In the genomic region with DNA sequence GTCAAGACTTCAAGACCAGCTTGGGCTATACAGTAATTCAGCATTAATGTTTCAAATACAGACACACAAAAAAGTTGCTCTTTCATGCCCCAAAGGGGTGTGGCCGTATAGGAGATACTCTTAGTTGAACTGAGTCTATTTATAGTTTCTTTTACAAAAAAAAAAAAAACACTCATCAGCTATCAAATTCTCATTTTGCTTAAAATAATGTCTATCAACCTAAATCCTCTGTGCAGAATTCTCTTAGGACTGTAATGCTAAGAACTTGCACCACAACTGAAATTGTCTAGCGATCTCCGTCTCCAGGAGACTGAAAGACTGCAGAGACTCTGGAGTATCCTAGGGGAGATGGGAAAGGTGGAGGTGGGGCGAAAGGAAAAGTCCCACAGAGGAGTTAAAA, we compare ENCODE assay signal across 9 mouse cellular contexts. TPM values are rescaled to one million over a fixed set of nuclear protein-coding genes. Genes with fewer than 3 reads are reported as not detected.
DNase-seq lines count a peak whose midpoint lies in the region; ATAC-seq and TF ChIP-seq lines count a peak whose summit lies in the region.
"Had no signal": no experiment of that assay in that cellular context is flagged by ENCODE, and none has a peak within 500 bp of the region (broad histone marks: within the 10 kb centered on the region; RNA-seq: fewer than 3 reads in every experiment).

No protein-coding gene starts in this region.

- peak overlapping the region; percentile 84 for H3K4me2 ChIP-seq in kidney, postnatal 0 days (ENCODE audit: low read length)
- peak overlapping the region; percentile 92 for H3K4me2 ChIP-seq in hindbrain, embryonic 15.5 days
- peak overlapping the region; percentile 95 for H3K4me2 ChIP-seq in midbrain, embryonic 16.5 days (ENCODE audit: low read length)

- H3K9me3 ChIP-seq in kidney, postnatal 0 days (replicated peaks; ENCODE audit: low read length): no peaks in the 10 kb centered on the region
- H3K9me3 ChIP-seq in hindbrain, embryonic 15.5 days: no peaks in the 10 kb centered on the region
- H3K9me3 ChIP-seq in midbrain, embryonic 16.5 days (replicated peaks; ENCODE audit: control insufficient read depth, low read length, poor library complexity, severe bottlenecking): no peaks in the 10 kb centered on the region

- peaks cover 3% of the 10 kb centered on the region; the same call in 1 of the 2 replicates for H3K4me1 ChIP-seq in kidney, postnatal 0 days (replicated peaks; ENCODE audit: insufficient read depth, low read length)
- no peaks in the 10 kb centered on the region for H3K4me1 ChIP-seq in cortical plate, adult 2 months (ENCODE audit: control insufficient read depth, insufficient read depth, low read length)
- peaks cover 42% of the 10 kb centered on the region for H3K4me1 ChIP-seq in hindbrain, embryonic 15.5 days (replicated peaks)
- peaks cover 29% of the 10 kb centered on the region for H3K4me1 ChIP-seq in midbrain, embryonic 16.5 days (ENCODE audit: control insufficient read depth, insufficient read depth, low read length)

- no peaks in the 10 kb centered on the region for H3K36me3 ChIP-seq in kidney, postnatal 0 days (ENCODE audit: insufficient read depth, low read length)
- H3K36me3 ChIP-seq in hindbrain, embryonic 15.5 days: no peaks in the 10 kb centered on the region
- H3K36me3 ChIP-seq in midbrain, embryonic 16.5 days (ENCODE audit: control insufficient read depth, insufficient read depth, low read length): no peaks in the 10 kb centered on the region

- no peak for TF ChIP-seq POLR2A in cortical plate, adult 2 months (IDR thresholded peaks at IDR 0.05; ENCODE audit: extremely low read depth, insufficient read depth, low read length)

- H3K27ac ChIP-seq in kidney, postnatal 0 days: peak overlapping the region; percentile 79
- H3K27ac ChIP-seq in cortical plate, adult 2 months (ENCODE audit: insufficient read depth, low read length): no peak overlapping the region
- peak overlapping the region; percentile 66; the same call in 1 of the 2 replicates for H3K27ac ChIP-seq in hindbrain, embryonic 15.5 days (replicated peaks)
- H3K27ac ChIP-seq in midbrain, embryonic 16.5 days (ENCODE audit: low read length): no peak overlapping the region

- H3K27me3 ChIP-seq in kidney, postnatal 0 days (ENCODE audit: insufficient read depth, low read length): no peaks in the 10 kb centered on the region
- H3K27me3 ChIP-seq in hindbrain, embryonic 15.5 days: no peaks in the 10 kb centered on the region
- H3K27me3 ChIP-seq in midbrain, embryonic 16.5 days (ENCODE audit: control insufficient read depth, insufficient read depth, low read depth, low read length): no peaks in the 10 kb centered on the region

- no peak for ATAC-seq in kidney, postnatal 0 days (replicated peaks; ENCODE audit: low FRiP score, low read depth)
- ATAC-seq in hindbrain, embryonic 15.5 days (ENCODE audit: low FRiP score, low read depth): no peak
- ATAC-seq in midbrain, embryonic 16.5 days: no peak

- H3K4me3 ChIP-seq in kidney, postnatal 0 days (replicated peaks; ENCODE audit: low read depth, low read length): peak overlapping the region; percentile 87
- peak overlapping the region; percentile 55 for H3K4me3 ChIP-seq in cortical plate, adult 2 months (ENCODE audit: insufficient read depth, low read length)
- H3K4me3 ChIP-seq in hindbrain, embryonic 15.5 days: peak overlapping the region; percentile 86
- H3K4me3 ChIP-seq in midbrain, embryonic 16.5 days (ENCODE audit: low read depth, low read length): peak overlapping the region; percentile 86

- DNase-seq in kidney, postnatal 0 days (ENCODE audit: low spot score): no peak
- DNase-seq in kidney, postnatal 25 days: no peak
- no peak for DNase-seq in right cerebral cortex, postnatal 4 days
- DNase-seq in natural killer cell, adult 2 months (ENCODE audit: low spot score in 2 of 2): no peak
- no peak for DNase-seq in thymus, postnatal 4 days
- DNase-seq: kidney, postnatal 14 days had no signal

- H3K9ac ChIP-seq in kidney, postnatal 0 days (ENCODE audit: low read depth, low read length): peak overlapping the region; percentile 67
- H3K9ac ChIP-seq in hindbrain, embryonic 15.5 days: peak overlapping the region; percentile 56
- peak overlapping the region; percentile 66 for H3K9ac ChIP-seq in midbrain, embryonic 16.5 days (ENCODE audit: low read depth, low read length)

- WGBS in kidney, postnatal 0 days: 13% methylated on average over 4 of the region's 4 CpGs
- WGBS in hindbrain, embryonic 15.5 days: 23% methylated on average over 4 of the region's 4 CpGs
- WGBS in midbrain, embryonic 16.5 days: 26% methylated on average over 4 of the region's 4 CpGs

- TF ChIP-seq CTCF in kidney, postnatal 0 days (IDR thresholded peaks at IDR 0.05; ENCODE audit: low read depth): no peak
- TF ChIP-seq CTCF in cortical plate, adult 2 months (IDR thresholded peaks at IDR 0.05; ENCODE audit: extremely low read depth, insufficient read depth, low read length): no peak

RNA-seq across cellular contexts. Expression of a gene that starts 0.8 kb away (rescaled TPM):
- polyA plus RNA-seq in kidney, postnatal 0 days (2015; fragmentation: Nextera tagmentation; extraction: Ambion mirVana): 10.8 and 11.1 TPM in 2 replicates
- 10.6 and 11.2 TPM in 2 replicates for polyA plus RNA-seq in cortical plate, adult 2 months (2012; rRNA removed)
- polyA plus RNA-seq in hindbrain, embryonic 15.5 days (2015; fragmentation: Nextera tagmentation; extraction: Ambion mirVana): 20.6 and 21.9 TPM in 2 replicates
- polyA plus RNA-seq in midbrain, embryonic 16.5 days (2015; fragmentation: Nextera tagmentation; extraction: Ambion mirVana): 24.2 and 26.1 TPM in 2 replicates

RNA-seq across cellular contexts. Expression of a gene that starts 1.0 kb away (rescaled TPM):
- polyA plus RNA-seq in kidney, postnatal 0 days (2015; fragmentation: Nextera tagmentation; extraction: Ambion mirVana): 20.9 and 23.6 TPM in 2 replicates
- polyA plus RNA-seq in cortical plate, adult 2 months (2012; rRNA removed): 21.4 and 24.2 TPM in 2 replicates
- polyA plus RNA-seq in hindbrain, embryonic 15.5 days (2015; fragmentation: Nextera tagmentation; extraction: Ambion mirVana): 22.6 and 23.2 TPM in 2 replicates
- polyA plus RNA-seq in midbrain, embryonic 16.5 days (2015; fragmentation: Nextera tagmentation; extraction: Ambion mirVana): 24.0 and 24.5 TPM in 2 replicates

RNA-seq across cellular contexts. Expression of a gene that starts 46.9 kb away (rescaled TPM):
- 3.2 and 4.0 TPM in 2 replicates for polyA plus RNA-seq in kidney, postnatal 0 days (2015; fragmentation: Nextera tagmentation; extraction: Ambion mirVana)
- 8.3 and 11.4 TPM in 2 replicates for polyA plus RNA-seq in cortical plate, adult 2 months (2012; rRNA removed)
- polyA plus RNA-seq in hindbrain, embryonic 15.5 days (2015; fragmentation: Nextera tagmentation; extraction: Ambion mirVana): 2.1 and 2.8 TPM in 2 replicates
- 2.3 and 2.5 TPM in 2 replicates for polyA plus RNA-seq in midbrain, embryonic 16.5 days (2015; fragmentation: Nextera tagmentation; extraction: Ambion mirVana)

Comparison
In these comparisons a context has a peak if more than half of its experiments do, and no peak if none do; other contexts are left out.
1. H3K27ac ChIP-seq: peak in kidney, postnatal 0 days (single experiment) and hindbrain, embryonic 15.5 days (single experiment); none in cortical plate, adult 2 months (single experiment) and midbrain, embryonic 16.5 days (single experiment).
2. Peak in every context shown above with its lines, with median percentiles within 50 percentile points of each other: H3K4me2 ChIP-seq, H3K4me3 ChIP-seq and H3K9ac ChIP-seq.